Mouse (Mus musculus) mouse trophoblast stem cell (cell line): ENCODE data around the gene Ldlr.

Experiments
- in situ Hi-C, 2 experiments: fragments of 300-500 bp; cut with MseI, MboI; formaldehyde crosslinking; loops; 2 replicates in 1 of 2; 3 replicates in 1 of 2; pipeline ENCODE4 v1.15.1; 2025

The Ldlr gene

DNA sequence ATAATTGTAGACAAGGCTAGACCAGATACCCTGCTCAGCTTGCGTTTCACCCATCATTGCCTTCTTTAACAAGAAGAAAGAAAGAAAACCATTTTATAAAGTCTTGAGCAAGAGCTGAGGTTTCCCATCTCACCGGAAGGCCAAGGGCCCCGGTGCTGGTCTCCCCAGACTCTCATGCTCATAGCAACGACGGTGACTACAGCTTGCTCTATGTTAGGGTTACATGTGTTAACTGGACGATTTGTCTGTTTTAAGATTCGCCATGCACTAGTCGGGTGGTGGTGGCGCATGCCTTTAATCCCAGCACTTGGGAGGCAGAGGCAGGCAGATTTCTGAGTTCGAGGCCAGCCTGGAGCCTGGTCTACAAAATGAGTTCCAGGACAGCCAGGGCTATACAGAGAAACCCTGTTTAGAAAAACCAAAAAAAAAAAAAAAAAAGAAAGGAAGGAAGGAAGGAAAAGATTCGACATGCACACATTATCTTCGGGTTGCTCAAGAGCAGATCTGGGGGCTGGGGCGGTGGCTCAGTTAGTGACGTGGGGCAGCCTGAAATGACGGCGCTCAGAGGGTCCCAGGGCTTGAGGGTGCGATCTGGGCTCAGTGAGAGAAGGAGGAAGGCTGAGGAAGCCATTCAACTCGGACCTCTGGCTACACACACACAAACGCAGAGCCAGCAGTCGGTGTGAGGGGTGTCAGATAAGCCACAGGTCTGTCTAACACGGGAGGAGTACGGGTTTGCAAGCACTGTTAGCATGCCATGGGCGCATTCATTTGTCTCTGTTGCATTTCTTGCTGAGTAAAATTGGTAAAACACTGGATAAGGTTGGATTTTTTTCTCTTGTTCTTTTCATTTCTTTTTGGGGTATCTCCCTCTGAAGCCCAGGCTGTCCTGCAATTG is 2.2 kb downstream of the Ldlr start:
- in situ Hi-C loops: no loop called here

- in situ Hi-C loops: no loop called here
Measured at GRCm38 (mm10) chr9:21726218-21726975, 3.1 kb downstream of the Ldlr start.

GRCm38 (mm10) chr9:21728261-21728832 is 5.1 kb downstream of the Ldlr start:
- in situ Hi-C loops: no loop called here

GRCm38 (mm10) chr9:21729264-21729663 is 6.0 kb downstream of the Ldlr start:
- in situ Hi-C loops: no loop called here

- in situ Hi-C loops: no loop called here
Measured at GRCm38 (mm10) chr9:21732288-21732687, 9.0 kb downstream of the Ldlr start.

DNA sequence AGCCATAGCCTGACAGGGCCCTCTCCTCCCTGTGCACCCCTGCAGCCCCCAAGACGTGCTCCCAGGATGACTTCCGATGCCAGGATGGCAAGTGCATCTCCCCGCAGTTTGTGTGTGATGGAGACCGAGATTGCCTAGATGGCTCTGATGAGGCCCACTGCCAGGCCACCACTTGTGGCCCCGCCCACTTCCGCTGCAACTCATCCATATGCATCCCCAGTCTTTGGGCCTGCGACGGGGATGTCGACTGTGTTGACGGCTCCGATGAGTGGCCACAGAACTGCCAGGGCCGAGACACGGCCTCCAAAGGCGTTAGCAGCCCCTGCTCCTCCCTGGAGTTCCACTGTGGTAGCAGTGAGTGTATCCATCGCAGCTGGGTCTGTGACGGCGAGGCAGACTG is 10.2 kb downstream of the Ldlr start:
- in situ Hi-C loops: no loop called here

GRCm38 (mm10) chr9:21733989-21734388 is 10.7 kb downstream of the Ldlr start:
- in situ Hi-C loops: no loop called here

- in situ Hi-C loops: no loop called here
Measured at GRCm38 (mm10) chr9:21735126-21735525, 11.8 kb downstream of the Ldlr start.

GRCm38 (mm10) chr9:21736580-21736979 is 13.3 kb downstream of the Ldlr start:
- in situ Hi-C loops: no loop called here

GRCm38 (mm10) chr9:21737188-21737587 is 13.9 kb downstream of the Ldlr start:
- in situ Hi-C loops: no loop called here

GRCm38 (mm10) chr9:21738776-21739175 is 15.5 kb downstream of the Ldlr start:
- in situ Hi-C loops: no loop called here

DNA sequence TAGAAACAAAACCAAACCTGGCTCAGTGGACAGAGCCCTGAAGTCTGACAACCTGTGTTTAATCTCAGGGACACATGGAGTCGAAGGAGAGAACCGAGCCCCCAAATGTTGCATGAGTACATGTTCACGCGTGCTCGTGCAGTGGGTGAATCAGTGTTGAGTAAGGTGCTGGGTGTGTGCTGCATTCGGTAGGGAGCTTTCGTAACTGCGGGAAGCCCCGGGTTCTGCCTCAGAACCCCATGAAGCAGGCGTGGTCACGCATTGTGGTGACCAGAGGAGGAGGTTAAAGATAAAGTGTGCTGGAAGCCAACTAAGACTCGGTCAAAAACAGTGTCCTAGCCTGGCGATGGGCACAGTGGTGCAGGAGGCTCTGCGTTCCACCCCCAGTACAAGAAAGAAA is 17.1 kb downstream of the Ldlr start:
- in situ Hi-C loops: no loop called here

GRCm38 (mm10) chr9:21741514-21741913 is 18.2 kb downstream of the Ldlr start:
- in situ Hi-C loops: no loop called here

- in situ Hi-C loops: no loop called here
Measured at GRCm38 (mm10) chr9:21747238-21747774, 24.0 kb downstream of the Ldlr start.

DNA sequence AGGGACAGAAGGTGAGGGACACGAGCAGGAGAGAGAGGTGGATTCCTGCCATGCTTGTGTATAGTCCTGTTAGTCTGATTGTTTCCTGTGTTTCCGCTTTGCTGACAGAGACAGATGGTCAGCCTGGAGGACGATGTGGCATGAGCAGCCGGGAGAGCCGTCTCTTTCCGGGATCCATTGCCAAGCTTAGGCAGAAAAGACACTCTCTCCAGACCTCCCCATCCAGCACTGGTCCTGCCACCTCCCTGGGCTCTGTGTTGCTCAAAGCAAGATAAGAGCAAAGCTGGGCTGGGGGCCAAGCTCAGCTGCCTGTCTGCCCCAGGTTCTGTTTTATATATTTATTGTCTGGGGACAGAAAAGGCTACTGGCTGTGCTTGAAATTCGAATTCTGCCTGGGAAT is 24.8 kb downstream of the Ldlr start:
- in situ Hi-C loops: no loop called here

- in situ Hi-C loops: no loop called here
Measured at GRCm38 (mm10) chr9:21748491-21748890, 25.2 kb downstream of the Ldlr start.

- in situ Hi-C loops: no loop called here
Measured at GRCm38 (mm10) chr9:21749382-21750118, 26.3 kb downstream of the Ldlr start.

DNA sequence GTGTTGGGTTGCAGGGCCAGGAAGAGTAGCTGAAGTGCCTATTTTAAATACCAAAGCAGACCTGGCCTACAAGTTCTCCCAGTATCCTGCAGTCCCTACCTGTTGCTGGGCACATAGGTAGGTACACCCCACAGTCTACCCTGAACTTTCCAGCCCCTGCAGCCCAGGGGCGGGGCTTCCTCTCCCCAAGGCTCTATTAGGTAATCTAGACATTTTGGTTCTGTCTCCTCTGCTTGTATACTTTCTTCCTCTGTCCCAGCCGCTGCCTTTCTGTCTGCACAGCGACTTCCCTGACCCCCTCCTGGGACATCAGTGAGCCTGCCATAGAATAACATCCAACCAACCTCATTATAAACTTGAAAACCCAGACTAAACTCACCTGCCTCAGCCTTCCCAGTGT is 27.1 kb downstream of the Ldlr start:
- in situ Hi-C loops: no loop called here

DNA sequence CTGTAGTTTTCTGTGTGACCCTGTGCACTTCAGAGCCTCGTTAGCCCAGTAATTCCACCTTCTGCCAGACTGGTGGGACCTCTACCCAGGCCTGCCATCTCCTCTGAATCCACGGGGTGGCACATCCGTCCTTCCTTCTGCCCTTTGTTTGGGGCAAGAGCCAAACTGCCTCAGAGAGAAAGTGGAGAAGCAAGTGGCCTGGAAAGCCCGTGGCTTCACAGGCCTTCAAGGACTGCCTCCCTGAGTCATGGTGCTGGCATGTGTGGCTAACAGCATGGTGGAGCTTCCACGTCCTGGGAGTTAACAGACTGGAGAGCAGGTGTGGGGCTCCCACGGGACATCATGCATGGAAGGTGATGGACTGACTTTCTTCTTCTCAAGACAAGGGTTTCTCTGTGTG is 28.1 kb downstream of the Ldlr start:
- in situ Hi-C loops: no loop called here

DNA sequence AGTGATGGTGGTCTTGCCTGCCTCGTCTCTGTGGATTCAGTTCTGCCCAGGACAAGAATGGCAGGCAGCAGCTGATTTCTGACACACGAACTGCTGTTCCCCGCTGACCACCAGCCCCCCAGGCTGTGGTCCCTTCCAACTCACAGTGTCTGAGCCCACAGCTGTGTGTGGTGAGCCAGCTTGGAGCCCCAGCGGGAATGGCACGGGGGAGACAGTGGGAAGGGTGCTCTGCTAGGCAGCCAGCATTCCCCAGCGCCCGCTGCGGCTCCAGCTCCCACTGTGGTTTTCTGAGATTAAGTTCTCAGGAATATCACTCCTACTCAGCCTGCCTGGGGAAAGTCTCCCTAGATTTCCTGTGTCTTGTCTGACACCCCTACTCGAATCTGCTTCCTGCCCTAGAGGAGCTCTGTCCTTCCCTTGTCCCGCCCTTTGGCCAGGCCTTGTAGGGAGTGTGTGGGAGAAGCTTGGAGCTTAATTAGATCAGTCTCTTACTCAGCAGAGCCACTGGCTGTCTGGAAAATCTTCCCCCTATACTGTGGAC is 29.0 kb downstream of the Ldlr start:
- in situ Hi-C loops: no loop called here

GRCm38 (mm10) chr9:21754003-21754402 is 30.7 kb downstream of the Ldlr start:
- in situ Hi-C loops: no loop called here
